Mouse (Mus musculus): ENCODE measurements around the gene Tmem144. TPM values are rescaled to one million over a fixed set of nuclear protein-coding genes. Genes with fewer than 3 reads are reported as not detected.
"Not testable (repeated sequence)": the region's sequence is repeated elsewhere in the genome, so short reads cannot be mapped to it uniquely, and the experiment has no call there.

The Tmem144 gene
- polyA plus RNA-seq, 1 experiment from 2014 or later, result 5.2 TPM

DNA sequence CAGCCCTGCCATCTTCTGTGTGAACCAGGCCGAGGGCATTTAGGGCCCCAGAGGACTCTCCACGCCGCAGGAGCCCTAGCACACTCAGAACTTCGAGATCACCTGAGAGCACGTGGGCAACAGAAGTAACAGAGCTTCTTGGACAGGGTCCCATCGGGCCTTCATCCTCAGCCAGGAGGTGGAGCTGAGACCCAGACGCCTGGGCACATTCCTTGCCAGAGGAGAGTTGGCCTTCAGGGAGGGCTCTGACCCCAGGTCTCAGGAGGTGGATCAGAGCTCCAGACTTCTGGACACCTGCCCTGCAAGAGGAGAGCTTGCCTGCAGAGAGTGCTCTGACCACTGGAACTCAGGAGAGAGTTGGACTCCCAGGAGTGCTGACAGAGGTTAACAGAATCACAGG is 51.8 kb downstream of the Tmem144 start:
- H3K9me3 ChIP-seq; H3K4me1 ChIP-seq; ATAC-seq (ENCODE audit: borderline replicate concordance, extremely low read depth, low FRiP score, low TSS enrichment); H3K9ac ChIP-seq; H3K4me3 ChIP-seq; H3K4me2 ChIP-seq; H3K27me3 ChIP-seq; H3K36me3 ChIP-seq; H3K27ac ChIP-seq: not testable (repeated sequence)
- WGBS, result 78% methylated on average over 7 of the region's 7 CpGs

DNA sequence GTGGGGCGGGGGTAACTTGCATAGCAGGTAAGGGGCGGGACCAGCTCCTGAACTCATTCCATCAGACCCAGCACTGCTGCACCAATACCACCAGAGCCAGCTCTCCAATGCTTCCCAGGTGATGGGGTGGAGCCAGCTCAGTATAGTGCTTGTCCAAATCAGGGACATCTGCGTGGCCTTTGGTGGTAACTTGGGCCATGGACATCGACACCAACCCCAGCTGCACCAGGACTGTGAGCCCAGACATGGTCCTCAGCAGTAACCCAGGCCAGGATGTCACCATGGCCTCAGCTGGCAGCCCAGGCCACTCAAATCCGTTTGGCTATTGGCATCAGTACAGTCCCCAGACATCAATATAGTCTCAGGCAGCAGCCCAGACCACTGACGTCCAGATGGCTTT is 60.3 kb downstream of the Tmem144 start:
- Histone ChIP-seq H3K9ac (no peak overlapping the region), H3K27me3 (no peaks in the 10 kb centered on the region), H3K27ac (no peak overlapping the region), H3K9me3 (no peaks in the 10 kb centered on the region), H3K4me1 (no peaks in the 10 kb centered on the region), H3K4me2 (no peak overlapping the region), H3K4me3 (no peak overlapping the region), H3K36me3 (no peaks in the 10 kb centered on the region)
- ATAC-seq (ENCODE audit: borderline replicate concordance, extremely low read depth, low FRiP score, low TSS enrichment), result 0 out of 2 replicates have a peak, but pooled peaks have one; percentile 39
- 76% methylated on average over 6 of the region's 6 CpGs for WGBS

DNA sequence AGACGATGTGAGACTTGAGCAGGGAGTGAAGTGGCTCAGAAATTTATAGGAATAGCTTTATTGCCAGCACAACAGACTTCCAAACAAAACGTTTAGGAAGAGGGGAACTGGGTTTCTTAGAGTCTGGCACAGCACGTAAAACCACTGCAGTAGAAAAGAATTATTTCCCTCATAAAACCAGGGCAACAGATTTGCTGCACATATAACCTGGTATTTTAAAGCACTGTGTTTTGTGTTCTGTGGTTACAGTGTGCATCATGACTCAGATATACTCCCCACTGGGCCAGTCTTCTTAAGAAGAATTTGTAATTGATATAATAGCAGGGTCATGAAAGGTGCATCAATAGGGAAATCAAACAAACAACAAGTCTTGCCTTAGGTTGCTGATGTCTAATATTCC is 62.2 kb downstream of the Tmem144 start:
- Histone ChIP-seq H3K9ac (no peak overlapping the region), H3K27me3 (no peaks in the 10 kb centered on the region), H3K4me1 (no peaks in the 10 kb centered on the region), H3K4me2 (no peak overlapping the region), H3K4me3 (no peak overlapping the region), H3K9me3 (no peaks in the 10 kb centered on the region), H3K36me3 (no peaks in the 10 kb centered on the region), H3K27ac (no peak overlapping the region)
- ATAC-seq (ENCODE audit: borderline replicate concordance, extremely low read depth, low FRiP score, low TSS enrichment), result no peak
- WGBS, result 50% methylated on average over 3 of the region's 3 CpGs

DNA sequence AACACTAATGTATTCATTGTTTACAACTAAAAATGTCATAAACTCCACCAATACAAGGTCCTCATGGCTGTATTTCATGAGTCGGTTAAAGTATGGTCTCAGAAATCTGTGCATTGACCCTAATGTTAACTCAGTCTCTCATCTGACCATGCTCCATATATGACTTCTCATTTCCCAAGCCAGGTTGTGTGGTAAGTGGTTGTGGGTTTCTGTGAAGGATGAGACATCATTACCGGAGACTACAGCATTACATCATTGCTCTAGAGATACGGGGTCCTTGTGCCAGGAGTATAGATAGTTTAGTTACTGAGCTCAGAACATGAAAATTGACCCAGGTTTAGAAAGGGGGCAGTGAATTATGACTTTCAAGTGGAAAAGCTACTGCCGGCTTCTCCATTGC is 63.0 kb downstream of the Tmem144 start:
- H3K4me2 ChIP-seq, result no peak overlapping the region
- ATAC-seq (ENCODE audit: borderline replicate concordance, extremely low read depth, low FRiP score, low TSS enrichment), result no peak
- no peaks in the 10 kb centered on the region for H3K36me3 ChIP-seq
- H3K4me1 ChIP-seq, result no peaks in the 10 kb centered on the region
- H3K9ac ChIP-seq, result no peak overlapping the region
- H3K9me3 ChIP-seq, result no peaks in the 10 kb centered on the region
- no peak overlapping the region for H3K27ac ChIP-seq
- H3K4me3 ChIP-seq, result no peak overlapping the region
- WGBS, result 68% methylated on average over 4 of the region's 4 CpGs
- H3K27me3 ChIP-seq, result no peaks in the 10 kb centered on the region

DNA sequence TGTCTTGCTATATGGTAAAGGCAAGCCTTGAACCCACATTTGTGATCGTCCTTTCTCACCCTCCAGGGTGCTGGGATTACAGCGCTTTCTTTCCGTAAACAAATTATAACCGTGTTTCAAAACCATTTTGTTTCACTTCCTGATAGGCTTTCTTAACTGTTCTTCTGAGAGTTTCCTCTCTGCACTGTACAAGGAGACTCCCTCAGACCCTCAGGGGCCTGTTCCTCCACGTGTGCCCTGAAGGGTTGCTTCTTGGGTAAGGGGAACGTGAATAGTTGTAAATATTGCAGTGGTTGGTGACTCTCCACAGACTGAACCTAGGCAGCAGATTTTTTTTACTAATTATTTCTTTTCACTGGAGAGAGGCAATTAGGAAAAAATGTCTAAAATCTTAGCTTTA is 63.6 kb downstream of the Tmem144 start:
- Histone ChIP-seq H3K4me1 (peaks cover 5% of the 10 kb centered on the region), H3K27me3 (no peaks in the 10 kb centered on the region), H3K36me3 (no peaks in the 10 kb centered on the region), H3K4me3 (no peak overlapping the region), H3K9ac (no peak overlapping the region), H3K9me3 (no peaks in the 10 kb centered on the region), H3K27ac (no peak overlapping the region), H3K4me2 (no peak overlapping the region)
- ATAC-seq (ENCODE audit: borderline replicate concordance, extremely low read depth, low FRiP score, low TSS enrichment), result no peak
- WGBS, result 52% methylated on average over 6 of the region's 6 CpGs

DNA sequence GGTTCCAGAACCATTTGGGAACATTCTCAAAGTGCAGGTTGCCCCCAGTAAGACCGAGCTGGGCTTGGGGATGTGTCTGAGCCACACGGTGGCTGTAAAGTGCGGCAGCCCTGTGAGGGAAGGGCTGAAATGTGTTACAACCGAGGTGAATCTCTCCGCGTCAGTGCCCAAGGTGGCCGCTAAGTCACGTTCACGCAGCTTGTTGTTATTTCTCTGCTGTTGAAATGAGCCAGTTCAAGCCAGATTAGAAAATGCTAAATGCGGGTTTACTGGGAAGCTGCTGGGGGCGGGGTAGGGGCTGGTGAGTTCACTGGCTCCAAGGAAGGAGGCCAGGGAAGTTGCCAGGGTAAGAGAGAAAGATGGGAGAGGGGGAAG is 68.2 kb downstream of the Tmem144 start:
- H3K9ac ChIP-seq, result no peak overlapping the region
- no peak overlapping the region for H3K27ac ChIP-seq
- peak overlapping the region; percentile 15; the same call in 1 of the 2 replicates for H3K4me3 ChIP-seq
- H3K4me1 ChIP-seq, result peaks cover 10% of the 10 kb centered on the region
- H3K4me2 ChIP-seq, result peak overlapping the region; percentile 52
- H3K36me3 ChIP-seq, result no peaks in the 10 kb centered on the region
- no peaks in the 10 kb centered on the region for H3K9me3 ChIP-seq
- 5% methylated on average over 11 of the region's 11 CpGs for WGBS
- ATAC-seq (ENCODE audit: borderline replicate concordance, extremely low read depth, low FRiP score, low TSS enrichment), result no peak
- H3K27me3 ChIP-seq, result no peaks in the 10 kb centered on the region

DNA sequence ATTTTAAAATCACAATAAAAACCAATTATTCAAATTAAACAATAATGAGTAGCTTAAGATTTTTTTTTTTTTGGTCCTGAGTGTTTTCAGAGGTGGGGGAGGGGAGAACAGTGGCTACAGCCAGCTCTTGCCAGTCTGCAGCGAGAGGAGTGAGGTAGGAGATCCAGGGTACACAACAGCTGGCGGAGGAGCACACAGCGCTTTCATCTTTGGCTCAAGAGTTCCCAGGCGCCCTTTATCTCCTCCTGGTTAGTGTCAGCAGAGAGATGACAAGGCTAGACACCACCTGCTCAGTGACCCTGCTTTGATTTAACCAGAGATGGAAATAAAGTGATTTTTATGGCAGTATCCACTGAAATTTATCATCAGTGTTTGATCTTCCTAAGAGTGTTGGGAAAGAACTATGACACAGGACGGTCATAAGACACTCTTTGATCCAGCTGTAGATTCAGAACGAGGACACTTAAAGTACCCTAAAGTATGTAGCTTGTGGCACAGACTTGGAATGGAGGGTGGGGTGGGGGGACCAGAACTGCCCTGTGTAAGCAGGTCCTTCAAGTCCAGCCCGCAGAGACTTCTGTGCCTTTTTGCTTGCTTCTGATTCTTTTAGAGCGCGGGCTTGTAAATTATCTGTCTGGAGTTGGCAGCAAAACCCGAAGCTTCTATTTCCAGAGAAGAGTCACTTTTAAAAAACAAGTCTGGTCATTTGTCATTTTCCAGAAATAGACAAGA is 68.8 kb downstream of the Tmem144 start:
- 5% methylated on average over 10 of the region's 10 CpGs for WGBS
- no peaks in the 10 kb centered on the region for H3K27me3 ChIP-seq
- H3K27ac ChIP-seq, result no peak overlapping the region
- H3K36me3 ChIP-seq, result no peaks in the 10 kb centered on the region
- peak overlapping the region; percentile 52 for H3K4me2 ChIP-seq
- H3K4me3 ChIP-seq, result peak overlapping the region; percentile 15; the same call in 1 of the 2 replicates
- H3K4me1 ChIP-seq, result peaks cover 10% of the 10 kb centered on the region
- H3K9me3 ChIP-seq, result no peaks in the 10 kb centered on the region
- no peak overlapping the region for H3K9ac ChIP-seq
- peak; percentile 65; the same call in 1 of the 2 replicates for ATAC-seq (ENCODE audit: borderline replicate concordance, extremely low read depth, low FRiP score, low TSS enrichment)

DNA sequence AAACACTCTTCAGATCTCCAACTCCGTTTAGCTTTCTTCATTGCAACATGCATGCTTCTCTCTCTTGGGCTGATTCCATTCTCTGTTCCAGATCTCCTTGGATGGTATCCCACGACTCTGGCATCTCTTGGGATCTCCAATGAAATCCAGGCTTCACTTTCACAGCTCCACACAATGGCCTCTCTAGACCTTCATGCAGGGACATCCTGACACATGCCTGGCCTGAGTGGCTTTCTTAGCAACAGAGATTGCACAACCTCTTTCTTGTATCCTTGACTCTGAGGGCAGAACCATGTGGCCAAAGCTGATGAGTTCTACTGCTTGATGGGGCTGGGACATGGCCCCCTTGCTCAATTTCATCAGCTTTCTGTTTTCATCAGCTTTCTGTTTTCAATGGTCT is 79.9 kb downstream of the Tmem144 start:
- Histone ChIP-seq H3K4me1 (no peaks in the 10 kb centered on the region), H3K4me2 (no peak overlapping the region), H3K36me3 (no peaks in the 10 kb centered on the region), H3K9ac (no peak overlapping the region), H3K27me3 (no peaks in the 10 kb centered on the region), H3K27ac (no peak overlapping the region), H3K4me3 (no peak overlapping the region), H3K9me3 (no peaks in the 10 kb centered on the region)
- WGBS, result 65% methylated on average over 2 of the region's 2 CpGs
- no peak for ATAC-seq (ENCODE audit: borderline replicate concordance, extremely low read depth, low FRiP score, low TSS enrichment)

Other genes starting within 250 kb of the Tmem144 start
- gene 4930579G24Rik, start 223.7 kb downstream of the Tmem144 start, polyA plus RNA-seq (2015; fragmentation: Nextera tagmentation; extraction: Ambion mirVana), result 34.9 and 36.4 TPM in 2 replicates
- 53.6 and 55.6 TPM in 2 replicates for gene Etfdh, start 223.3 kb downstream of the Tmem144 start, polyA plus RNA-seq (2015; fragmentation: Nextera tagmentation; extraction: Ambion mirVana)
- 0.63 and 1.3 TPM in 2 replicates for gene Rxfp1, start 114.9 kb downstream of the Tmem144 start, polyA plus RNA-seq (2015; fragmentation: Nextera tagmentation; extraction: Ambion mirVana)
- gene Fam198b, start 31.8 kb upstream of the Tmem144 start, polyA plus RNA-seq (2015; fragmentation: Nextera tagmentation; extraction: Ambion mirVana), result 23.6 and 27.1 TPM in 2 replicates

Data from lung, embryonic 15.5 days (tissue).